Mouse (Mus musculus): ENCODE data around the gene Nprl2. TPM values are rescaled to one million over a fixed set of nuclear protein-coding genes. Genes with fewer than 3 reads are reported as not detected.

Gene Nprl2
- total and polyA plus RNA-seq, 2 experiments from 2014 or later, result 59.9 to 65.9 TPM

DNA sequence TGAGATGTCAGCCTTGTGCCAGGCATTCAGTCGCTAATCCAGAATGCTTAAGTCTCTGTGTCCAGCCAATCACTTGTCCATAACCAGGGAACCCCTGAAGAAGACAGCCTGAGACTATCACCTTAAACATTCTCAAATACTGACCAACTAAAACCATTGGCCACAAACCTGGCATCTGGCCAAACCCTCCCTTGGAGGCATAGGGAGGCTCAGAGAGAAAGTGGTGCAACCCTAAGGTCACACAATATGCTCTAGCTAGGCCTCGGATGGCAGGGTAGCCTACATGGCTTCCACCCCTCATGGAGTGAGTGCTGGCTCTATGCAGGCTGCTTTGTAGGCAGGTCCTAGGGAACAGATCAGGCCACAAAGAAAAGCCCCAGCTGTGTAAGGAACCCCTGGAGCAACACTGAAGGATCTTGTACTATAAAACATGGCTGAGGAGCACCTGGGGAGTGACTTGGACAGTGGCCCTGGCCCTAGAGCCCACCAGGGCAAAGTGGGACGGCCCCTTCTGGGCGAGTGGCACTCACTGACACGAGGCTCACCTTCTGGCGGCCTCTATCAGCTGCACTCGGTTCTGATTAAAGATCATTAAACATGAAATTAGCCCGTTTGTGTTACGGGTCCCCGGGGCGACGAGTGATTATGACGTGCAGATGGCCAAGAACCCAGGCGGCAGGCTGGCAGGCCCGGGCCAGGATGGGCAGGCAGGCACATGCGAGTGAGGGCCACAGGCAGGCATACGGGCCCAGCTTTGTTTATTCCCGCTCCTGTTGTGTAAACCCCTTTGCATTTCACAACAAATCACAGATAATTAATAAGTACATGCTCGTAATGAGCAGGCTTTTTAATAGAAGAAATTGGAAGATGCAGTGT is 37.1 kb upstream of the Nprl2 start:
- Histone ChIP-seq H3K27ac (ENCODE audit: low read depth, low read length) (no peak overlapping the region), H3K9ac (no peak overlapping the region), H3K27me3 (ENCODE audit: insufficient read depth, low read length) (no peaks in the 10 kb centered on the region), H3K4me1 (ENCODE audit: insufficient read depth) (peaks cover 28% of the 10 kb centered on the region), H3K4me2 (ENCODE audit: low read depth) (no peak overlapping the region), H3K36me3 (ENCODE audit: insufficient read depth) (no peaks in the 10 kb centered on the region), H3K4me3 (ENCODE audit: low read depth, low read length) (no peak overlapping the region), H3K9me3 (ENCODE audit: low read length) (no peaks in the 10 kb centered on the region)
- 40% methylated on average over 19 of the region's 19 CpGs for WGBS
- DNase-seq (no peak), ATAC-seq (peak; percentile 35; the same call in 1 of the 2 replicates)
- no peak for TF ChIP-seq CTCF (IDR thresholded peaks at IDR 0.05; ENCODE audit: low read depth)

DNA sequence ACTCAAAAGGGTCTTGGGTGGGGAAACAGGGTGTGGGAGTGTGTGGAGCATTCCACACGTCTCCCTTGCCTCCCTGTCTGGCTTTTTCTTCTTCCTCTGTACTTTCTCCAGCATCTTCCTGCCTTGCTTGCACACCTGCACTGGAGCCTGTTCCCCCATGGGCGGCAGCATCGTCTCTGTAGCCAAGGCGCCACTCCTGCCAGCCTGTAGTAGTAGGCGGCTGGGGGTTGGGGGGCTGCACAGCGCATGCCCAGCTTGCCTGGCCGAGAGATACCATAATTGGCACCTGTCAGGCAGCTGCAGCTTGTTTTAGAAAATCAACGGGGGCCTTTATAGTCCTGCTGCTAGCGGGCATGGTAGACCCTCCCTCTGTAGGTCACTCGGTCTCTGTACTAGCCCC is 33.8 kb upstream of the Nprl2 start:
- ATAC-seq (peak; percentile 88), DNase-seq (peak; percentile 81)
- no peaks in the 10 kb centered on the region for H3K36me3 ChIP-seq (ENCODE audit: insufficient read depth)
- 25% methylated on average over 10 of the region's 10 CpGs for WGBS
- H3K9ac ChIP-seq, result no peak overlapping the region
- H3K4me1 ChIP-seq (ENCODE audit: insufficient read depth), result peaks cover 28% of the 10 kb centered on the region
- H3K27me3 ChIP-seq (ENCODE audit: insufficient read depth, low read length), result no peaks in the 10 kb centered on the region
- H3K4me2 ChIP-seq (ENCODE audit: low read depth), result 0 out of 2 replicates have a peak overlapping the region, but pooled peaks have one; percentile 10
- no peaks in the 10 kb centered on the region for H3K9me3 ChIP-seq (ENCODE audit: low read length)
- H3K4me3 ChIP-seq (ENCODE audit: low read depth, low read length), result no peak overlapping the region
- peak; percentile 61 for TF ChIP-seq CTCF (IDR thresholded peaks at IDR 0.05; ENCODE audit: low read depth)
- H3K27ac ChIP-seq (ENCODE audit: low read depth, low read length), result no peak overlapping the region

DNA sequence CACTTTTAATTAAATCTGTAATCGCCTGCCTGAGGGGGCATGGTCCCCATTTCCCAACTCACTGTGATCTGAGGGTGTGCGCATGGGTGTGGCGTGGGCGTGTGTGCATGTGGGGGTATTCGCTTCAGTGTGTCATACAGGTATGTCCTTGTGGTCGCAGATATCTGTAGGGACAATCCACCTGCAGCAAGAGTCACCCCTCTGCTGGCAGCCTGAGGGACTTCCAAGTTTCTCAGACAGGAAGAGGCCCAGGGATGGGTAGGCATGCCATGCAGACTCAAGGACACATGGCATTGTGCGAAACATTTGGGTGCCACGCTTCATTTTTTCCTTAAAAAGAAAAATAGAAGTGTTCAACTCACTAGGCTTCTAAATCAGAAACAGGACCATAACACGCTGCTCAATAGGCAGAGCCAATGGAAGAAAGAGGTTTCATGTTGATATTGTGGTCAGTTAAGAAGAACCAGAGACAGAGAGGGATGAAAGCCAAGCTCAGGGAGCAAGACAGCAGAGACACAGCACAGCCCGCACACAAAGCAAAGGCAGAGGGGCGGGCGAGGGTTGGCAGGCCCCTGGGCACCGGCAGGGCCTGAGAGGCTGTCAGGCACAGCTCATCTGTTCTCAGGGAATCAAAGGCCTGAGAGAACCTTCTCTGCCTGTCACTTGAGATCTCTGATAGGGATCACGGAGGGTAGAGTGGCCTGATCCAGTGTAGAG is 31.5 kb upstream of the Nprl2 start:
- peaks cover 28% of the 10 kb centered on the region for H3K4me1 ChIP-seq (ENCODE audit: insufficient read depth)

DNA sequence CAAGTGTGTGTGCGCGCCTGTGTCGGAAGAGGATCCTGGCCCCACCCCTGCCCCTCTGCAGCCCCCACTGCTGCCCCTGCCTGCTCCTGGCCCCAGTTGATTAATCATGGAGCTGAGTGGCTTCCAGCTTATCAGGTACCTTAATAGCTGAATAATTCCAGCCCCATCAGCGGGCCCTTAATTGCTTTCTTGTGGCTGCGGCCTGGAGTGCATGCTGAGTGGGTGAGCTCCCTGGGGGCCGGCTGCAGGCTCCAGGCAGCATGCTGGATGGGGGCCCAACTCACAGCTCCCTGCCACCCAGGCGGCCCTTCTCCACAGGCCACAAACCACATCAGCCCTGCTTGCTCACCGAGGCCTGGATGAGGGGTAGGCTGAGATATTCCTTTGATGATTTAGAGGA is 30.6 kb upstream of the Nprl2 start:
- no peak for ATAC-seq
- H3K4me2 ChIP-seq (ENCODE audit: low read depth), result no peak overlapping the region
- no peaks in the 10 kb centered on the region for H3K36me3 ChIP-seq (ENCODE audit: insufficient read depth)
- no peak overlapping the region for H3K4me3 ChIP-seq (ENCODE audit: low read depth, low read length)
- no peak overlapping the region for H3K27ac ChIP-seq (ENCODE audit: low read depth, low read length)
- no peak for TF ChIP-seq CTCF (IDR thresholded peaks at IDR 0.05; ENCODE audit: low read depth)
- peaks cover 21% of the 10 kb centered on the region for H3K4me1 ChIP-seq (ENCODE audit: insufficient read depth)
- DNase-seq, result no peak
- 31% methylated on average over 8 of the region's 8 CpGs for WGBS
- no peaks in the 10 kb centered on the region for H3K27me3 ChIP-seq (ENCODE audit: insufficient read depth, low read length)
- no peak overlapping the region for H3K9ac ChIP-seq
- H3K9me3 ChIP-seq (ENCODE audit: low read length), result no peaks in the 10 kb centered on the region

More for the DNA sequence above, 31.5 kb upstream of the Nprl2 start:
- Histone ChIP-seq H3K27me3 (ENCODE audit: insufficient read depth, low read length) (no peaks in the 10 kb centered on the region), H3K9ac (no peak overlapping the region), H3K4me3 (ENCODE audit: low read depth, low read length) (no peak overlapping the region), H3K36me3 (ENCODE audit: insufficient read depth) (no peaks in the 10 kb centered on the region), H3K4me2 (ENCODE audit: low read depth) (no peak overlapping the region), H3K9me3 (ENCODE audit: low read length) (no peaks in the 10 kb centered on the region), H3K27ac (ENCODE audit: low read depth, low read length) (no peak overlapping the region)
- ATAC-seq, result no peak
- 81% methylated on average over 14 of the region's 14 CpGs for WGBS
- DNase-seq, result no peak
- TF ChIP-seq CTCF (IDR thresholded peaks at IDR 0.05; ENCODE audit: low read depth), result peak; percentile 39

DNA sequence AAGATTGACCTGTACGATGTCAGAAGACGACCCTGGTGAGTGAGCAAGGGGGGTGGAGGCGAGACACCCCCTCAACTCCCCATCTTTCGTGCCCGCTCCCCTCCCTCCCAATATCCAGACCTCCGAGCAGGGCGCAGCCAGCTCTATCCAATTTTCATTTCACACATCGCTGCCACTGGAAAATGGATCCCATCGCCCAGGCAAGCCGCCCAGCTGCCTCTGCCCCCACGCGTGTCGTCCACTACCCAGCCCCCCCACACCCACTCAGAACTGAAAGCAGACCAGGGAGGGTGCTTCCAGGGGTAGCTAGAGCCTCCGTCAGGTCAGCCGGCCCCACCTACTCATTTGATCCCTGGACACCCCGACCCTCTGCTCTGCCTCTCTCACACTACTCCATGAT is 29.7 kb upstream of the Nprl2 start:
- WGBS, result 43% methylated on average over 16 of the region's 16 CpGs
- Histone ChIP-seq H3K27me3 (ENCODE audit: insufficient read depth, low read length) (no peaks in the 10 kb centered on the region), H3K4me1 (ENCODE audit: insufficient read depth) (peaks cover 12% of the 10 kb centered on the region), H3K9ac (no peak overlapping the region), H3K27ac (ENCODE audit: low read depth, low read length) (no peak overlapping the region), H3K9me3 (ENCODE audit: low read length) (no peaks in the 10 kb centered on the region), H3K4me2 (ENCODE audit: low read depth) (no peak overlapping the region), H3K4me3 (ENCODE audit: low read depth, low read length) (no peak overlapping the region), H3K36me3 (ENCODE audit: insufficient read depth) (no peaks in the 10 kb centered on the region)
- no peak for TF ChIP-seq CTCF (IDR thresholded peaks at IDR 0.05; ENCODE audit: low read depth)
- ATAC-seq (no peak), DNase-seq (no peak)

DNA sequence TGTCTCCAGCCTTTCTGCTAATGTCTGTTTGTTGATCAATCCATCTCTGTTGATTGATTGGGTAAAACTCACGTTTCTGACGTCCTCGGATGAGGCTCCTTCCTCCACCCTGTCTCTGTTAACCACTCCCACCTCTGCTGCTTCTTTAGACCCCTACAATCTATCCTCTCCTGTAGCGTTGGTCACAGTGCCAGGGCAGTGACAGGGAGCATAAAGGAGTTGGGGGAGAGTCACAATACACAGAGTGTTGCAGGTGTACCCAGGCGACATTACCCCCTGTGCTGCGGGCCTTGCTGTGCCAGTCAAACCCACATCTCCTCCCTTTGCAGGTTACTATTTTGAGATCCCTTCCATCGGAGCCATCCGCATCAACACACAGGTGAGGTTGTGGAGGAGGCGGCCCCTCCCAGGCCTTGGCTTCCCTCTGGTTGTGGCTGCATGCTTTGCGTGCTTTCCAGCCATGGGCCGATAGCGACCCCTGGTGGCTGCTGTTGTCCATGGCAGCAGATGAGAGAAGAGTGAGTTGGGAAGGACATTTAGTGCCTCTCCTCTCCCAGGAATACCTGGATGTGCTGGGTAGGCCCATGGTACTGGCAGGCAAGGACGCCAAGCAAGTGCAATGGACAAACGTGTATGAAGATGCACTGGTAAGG is 27.6 kb upstream of the Nprl2 start:
- 28% methylated on average over 14 of the region's 14 CpGs for WGBS
- H3K27me3 ChIP-seq (ENCODE audit: insufficient read depth, low read length), result no peaks in the 10 kb centered on the region
- H3K9me3 ChIP-seq (ENCODE audit: low read length), result no peaks in the 10 kb centered on the region
- no peak overlapping the region for H3K4me3 ChIP-seq (ENCODE audit: low read depth, low read length)
- peak; percentile 93 for DNase-seq
- H3K36me3 ChIP-seq (ENCODE audit: insufficient read depth), result no peaks in the 10 kb centered on the region
- H3K27ac ChIP-seq (ENCODE audit: low read depth, low read length), result no peak overlapping the region
- no peak overlapping the region for H3K9ac ChIP-seq
- 0 out of 2 replicates have a peak, but pooled peaks cover 2% of the 10 kb centered on the region for H3K4me1 ChIP-seq (ENCODE audit: insufficient read depth)
- peak; percentile 86 for ATAC-seq
- no peak overlapping the region for H3K4me2 ChIP-seq (ENCODE audit: low read depth)
- peak; percentile 100 for TF ChIP-seq CTCF (IDR thresholded peaks at IDR 0.05; ENCODE audit: low read depth)

All from forebrain, postnatal 0 days (tissue).